Mouse (Mus musculus) kidney, embryonic 16.5 days (tissue): ENCODE data around the gene Dlx6. TPM values are rescaled to one million over a fixed set of nuclear protein-coding genes. Genes with fewer than 3 reads are reported as not detected.
A peak's percentile ranks its signal among the peaks of the same experiment; 100 is the strongest.

ENCODE experiments used
- ATAC-seq: fragments of 200-750 bp; cut with Nextera tagmentation; 2 replicates; pipeline ENCODE4 v1.8.0; 2017; ENCODE audit warnings: moderate TSS enrichment; ENCODE audit not compliant: low FRiP score, low TSS enrichment
- H3K27ac ChIP-seq: fragments of 300-500 bp; sonication (generic); 2 replicates; pipeline ENCODE4 v1.5.1; 2014; ENCODE audit warnings: low read length
- H3K27me3 ChIP-seq: fragments of 300-500 bp; sonication (generic); 2 replicates; pipeline ENCODE4 v1.6.1; 2014; ENCODE audit warnings: low read length, control low read depth, mixed read lengths; ENCODE audit not compliant: insufficient read depth
- H3K36me3 ChIP-seq: fragments of 300-500 bp; sonication (generic); 2 replicates; pipeline ENCODE4 v1.6.1; 2014; ENCODE audit warnings: low read length, control low read depth, mixed read lengths; ENCODE audit not compliant: insufficient read depth
- H3K4me1 ChIP-seq: fragments of 300-500 bp; sonication (generic); 2 replicates; pipeline ENCODE4 v1.6.1; 2014; ENCODE audit warnings: low read length, control low read depth, mixed read lengths; ENCODE audit not compliant: insufficient read depth
- H3K4me2 ChIP-seq: fragments of 300-500 bp; sonication (generic); replicated peaks from 2 replicates; pipeline ENCODE4 v1.6.1; 2014; ENCODE audit warnings: low read depth, low read length
- H3K4me3 ChIP-seq: fragments of 300-500 bp; sonication (generic); 2 replicates; pipeline ENCODE4 v1.5.1; 2014; ENCODE audit warnings: mild to moderate bottlenecking, low read length
- H3K9ac ChIP-seq: fragments of 300-500 bp; sonication (generic); replicated peaks from 2 replicates; pipeline ENCODE4 v1.6.1; 2014; ENCODE audit warnings: low read length
- H3K9me3 ChIP-seq: fragments of 300-500 bp; sonication (generic); 2 replicates; pipeline ENCODE4 v1.6.1; 2016; ENCODE audit warnings: low read length, control low read depth
- WGBS: fragments of 180-500 bp; shearing (Covaris S2); extraction: QIAGEN DNeasy Blood & Tissue Kit; methylation state at CpG from one replicate; pipeline ENCODE4 v1.1.7; 2014; 5-methylcytosine and 5-hydroxymethylcytosine counted together
- polyA plus RNA-seq: library from polyadenylated mRNA; unstranded; fragments of >200 nt; fragmentation: Nextera tagmentation; extraction: Ambion mirVana; gene quantifications from 2 replicates; pipeline ENCODE4 v1.2.1, GENCODE M21; 2015

Gene Dlx6
- polyA plus RNA-seq, 1 experiment from 2014 or later: not detected

- 5% methylated on average over 9 of the region's 9 CpGs for WGBS
- H3K4me3 ChIP-seq: no peak overlapping the region
- no peak for ATAC-seq
- peaks cover 16% of the 10 kb centered on the region for H3K4me1 ChIP-seq
- no peaks in the 10 kb centered on the region for H3K36me3 ChIP-seq
- peaks cover 87% of the 10 kb centered on the region for H3K27me3 ChIP-seq
- no peak overlapping the region for H3K4me2 ChIP-seq
- no peak overlapping the region for H3K9ac ChIP-seq
- H3K27ac ChIP-seq: no peak overlapping the region
- H3K9me3 ChIP-seq: no peaks in the 10 kb centered on the region
Observed at GRCm38 (mm10) chr6:6867031-6867430, 3.9 kb downstream of the Dlx6 start.

- Histone ChIP-seq H3K9ac (no peak overlapping the region), H3K27me3 (peaks cover 89% of the 10 kb centered on the region), H3K4me2 (no peak overlapping the region), H3K36me3 (no peaks in the 10 kb centered on the region), H3K27ac (no peak overlapping the region), H3K4me1 (no peaks in the 10 kb centered on the region), H3K9me3 (no peaks in the 10 kb centered on the region), H3K4me3 (no peak overlapping the region)
- 4% methylated on average over 13 of the region's 13 CpGs for WGBS
- no peak for ATAC-seq
Observed at GRCm38 (mm10) chr6:6869041-6869685, 6.0 kb downstream of the Dlx6 start.

- under 1% methylated on average over 10 of the region's 11 CpGs for WGBS
- Histone ChIP-seq H3K27me3 (peaks cover 90% of the 10 kb centered on the region), H3K9me3 (no peaks in the 10 kb centered on the region), H3K27ac (no peak overlapping the region), H3K4me3 (no peak overlapping the region), H3K9ac (no peak overlapping the region), H3K36me3 (no peaks in the 10 kb centered on the region), H3K4me1 (no peaks in the 10 kb centered on the region), H3K4me2 (no peak overlapping the region)
- ATAC-seq: no peak
Observed at GRCm38 (mm10) chr6:6869961-6870800, 7.0 kb downstream of the Dlx6 start.

DNA sequence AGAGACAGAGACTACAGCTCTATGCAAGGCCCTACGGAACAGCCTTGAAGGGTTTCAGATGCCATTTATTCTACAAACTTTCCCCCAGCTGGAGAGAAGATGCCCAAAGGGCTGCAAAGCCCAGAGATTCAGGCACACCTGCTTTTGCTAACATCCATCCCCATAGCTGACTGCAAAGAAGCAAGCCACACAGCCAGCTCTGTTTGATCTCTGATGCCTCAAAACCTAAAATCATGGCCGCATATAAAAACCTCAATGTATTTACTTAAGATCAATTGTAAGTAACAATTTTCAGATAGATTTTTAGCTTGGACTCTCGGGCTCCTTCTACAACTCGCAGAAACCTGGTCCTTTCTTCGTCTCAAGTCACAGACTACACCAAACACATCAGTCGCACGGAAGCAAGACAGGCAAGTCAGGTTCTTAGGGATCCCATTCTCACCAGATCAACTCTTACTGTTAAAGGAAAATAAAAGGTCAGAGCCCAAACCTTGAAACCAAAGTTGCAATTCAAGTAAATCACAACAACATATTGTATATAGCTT is 7.8 kb downstream of the Dlx6 start:
- H3K9ac ChIP-seq: no peak overlapping the region
- no peak overlapping the region for H3K4me3 ChIP-seq
- H3K4me1 ChIP-seq: no peaks in the 10 kb centered on the region
- H3K27me3 ChIP-seq: peaks cover 90% of the 10 kb centered on the region
- no peaks in the 10 kb centered on the region for H3K9me3 ChIP-seq
- 3% methylated on average over 7 of the region's 7 CpGs for WGBS
- H3K4me2 ChIP-seq: no peak overlapping the region
- H3K27ac ChIP-seq: no peak overlapping the region
- no peaks in the 10 kb centered on the region for H3K36me3 ChIP-seq
- no peak for ATAC-seq

- Histone ChIP-seq H3K9me3 (no peaks in the 10 kb centered on the region), H3K27me3 (peaks cover 91% of the 10 kb centered on the region), H3K9ac (no peak overlapping the region), H3K27ac (no peak overlapping the region), H3K4me3 (no peak overlapping the region), H3K36me3 (no peaks in the 10 kb centered on the region), H3K4me2 (no peak overlapping the region), H3K4me1 (no peaks in the 10 kb centered on the region)
- 3% methylated on average over 5 of the region's 5 CpGs for WGBS
- ATAC-seq: no peak
Observed at GRCm38 (mm10) chr6:6871692-6872091, 8.6 kb downstream of the Dlx6 start.

DNA sequence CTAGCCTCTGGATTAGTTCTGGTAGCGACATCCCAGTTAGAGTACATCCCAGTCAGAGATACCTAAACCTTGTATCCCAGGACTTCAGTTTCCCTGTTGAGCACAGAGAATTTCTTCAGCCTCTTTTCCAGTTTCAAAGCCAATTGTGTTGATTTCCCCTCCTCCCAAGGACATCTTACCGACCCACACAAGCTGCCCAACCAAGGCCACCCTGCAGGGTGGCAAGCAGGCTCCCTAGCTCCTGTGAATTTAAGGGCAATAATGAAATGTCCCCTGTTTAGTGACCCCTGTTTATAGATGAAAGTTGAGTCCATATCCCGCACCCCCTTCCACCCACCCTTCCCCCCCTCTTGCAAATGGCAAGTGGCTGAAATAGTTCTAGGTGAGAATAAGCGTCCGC is 9.7 kb downstream of the Dlx6 start:
- Histone ChIP-seq H3K36me3 (no peaks in the 10 kb centered on the region), H3K4me1 (no peaks in the 10 kb centered on the region), H3K4me2 (no peak overlapping the region), H3K9me3 (no peaks in the 10 kb centered on the region), H3K4me3 (no peak overlapping the region), H3K9ac (no peak overlapping the region), H3K27me3 (peaks cover 96% of the 10 kb centered on the region), H3K27ac (no peak overlapping the region)
- no peak for ATAC-seq
- 2% methylated on average over 5 of the region's 5 CpGs for WGBS

DNA sequence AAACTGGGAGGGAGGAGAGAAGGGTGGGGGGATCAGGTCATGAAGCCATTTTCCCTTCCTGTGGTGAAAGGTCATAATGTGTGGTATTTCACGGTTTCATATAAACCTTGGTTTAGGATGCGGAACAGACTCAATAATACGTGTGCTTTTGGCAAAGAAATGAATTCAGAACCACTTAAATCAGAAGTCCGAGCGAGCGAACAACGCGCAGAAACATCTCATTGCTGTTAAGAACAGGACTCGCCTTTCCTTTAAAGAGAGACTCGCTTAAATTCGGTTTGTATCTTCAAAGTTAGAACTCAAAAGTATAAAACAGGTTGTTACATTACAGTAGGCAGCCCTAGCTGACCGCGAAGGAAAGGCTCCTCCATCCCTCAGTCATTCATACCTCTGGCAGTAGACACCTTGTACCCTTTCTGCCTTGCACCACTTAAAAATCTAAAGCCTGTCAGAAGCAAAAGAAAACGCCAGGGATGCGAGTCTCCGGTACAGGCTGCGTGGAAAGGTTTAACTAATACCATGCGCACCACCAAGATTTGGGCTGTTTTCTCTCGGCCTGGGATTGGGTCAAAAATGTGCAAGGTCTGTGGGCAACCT is 10.4 kb downstream of the Dlx6 start:
- Histone ChIP-seq H3K27ac (no peak overlapping the region), H3K36me3 (no peaks in the 10 kb centered on the region), H3K9ac (no peak overlapping the region), H3K27me3 (peaks cover 97% of the 10 kb centered on the region), H3K4me1 (no peaks in the 10 kb centered on the region), H3K4me2 (no peak overlapping the region), H3K9me3 (no peaks in the 10 kb centered on the region), H3K4me3 (no peak overlapping the region)
- WGBS: 1% methylated on average over 19 of the region's 19 CpGs
- ATAC-seq: no peak

DNA sequence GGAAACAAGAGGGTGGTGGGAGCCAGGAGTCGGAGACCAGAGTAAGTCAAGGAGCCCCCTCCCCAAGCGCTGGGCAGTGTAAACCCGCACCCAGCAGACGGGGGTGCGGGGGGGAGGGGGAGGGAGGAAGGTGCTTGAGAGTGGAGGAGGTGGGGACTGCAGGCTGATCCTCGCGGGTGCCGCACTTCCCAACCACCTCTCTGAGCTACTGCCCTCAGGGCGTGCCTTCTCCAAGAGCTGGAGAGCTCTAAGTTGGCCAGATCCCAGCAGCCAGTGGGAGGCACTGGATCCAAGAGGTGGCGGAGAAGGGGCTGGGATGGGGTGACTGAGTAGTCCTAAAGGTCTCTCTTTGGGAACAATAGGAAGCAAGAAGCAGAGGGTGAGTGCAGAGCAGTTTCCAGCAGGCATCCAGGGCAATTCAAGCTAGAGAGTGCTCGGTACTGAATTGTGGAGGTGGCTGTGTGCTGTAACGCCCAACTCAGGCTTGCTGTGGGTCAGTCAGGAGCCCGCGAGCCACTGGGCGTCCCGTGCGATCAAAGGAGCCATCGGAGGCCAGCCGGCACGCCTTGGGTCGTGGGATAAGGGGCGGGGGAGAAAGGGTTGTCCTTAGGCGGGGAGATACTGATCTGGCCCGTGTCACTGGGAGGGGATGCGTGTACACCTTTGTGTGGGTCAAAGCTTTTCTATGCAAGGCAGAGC is 11.1 kb downstream of the Dlx6 start:
- Histone ChIP-seq H3K4me1 (no peaks in the 10 kb centered on the region), H3K27me3 (peaks cover 99% of the 10 kb centered on the region), H3K9ac (no peak overlapping the region), H3K4me2 (no peak overlapping the region), H3K27ac (no peak overlapping the region), H3K4me3 (no peak overlapping the region), H3K36me3 (no peaks in the 10 kb centered on the region), H3K9me3 (no peaks in the 10 kb centered on the region)
- peak; percentile 37; the same call in 1 of the 2 replicates for ATAC-seq
- 2% methylated on average over 24 of the region's 25 CpGs for WGBS

GRCm38 (mm10) chr6:6875136-6875535 is 12.0 kb downstream of the Dlx6 start:
- Histone ChIP-seq H3K4me3 (no peak overlapping the region), H3K27me3 (peaks cover 100% of the 10 kb centered on the region), H3K9ac (no peak overlapping the region), H3K36me3 (no peaks in the 10 kb centered on the region), H3K4me2 (no peak overlapping the region), H3K4me1 (no peaks in the 10 kb centered on the region), H3K27ac (no peak overlapping the region), H3K9me3 (no peaks in the 10 kb centered on the region)
- ATAC-seq: no peak
- under 1% methylated on average over 11 of the region's 11 CpGs for WGBS
